Mouse (Mus musculus): ENCODE data around the gene Rybp.

The Rybp gene

DNA sequence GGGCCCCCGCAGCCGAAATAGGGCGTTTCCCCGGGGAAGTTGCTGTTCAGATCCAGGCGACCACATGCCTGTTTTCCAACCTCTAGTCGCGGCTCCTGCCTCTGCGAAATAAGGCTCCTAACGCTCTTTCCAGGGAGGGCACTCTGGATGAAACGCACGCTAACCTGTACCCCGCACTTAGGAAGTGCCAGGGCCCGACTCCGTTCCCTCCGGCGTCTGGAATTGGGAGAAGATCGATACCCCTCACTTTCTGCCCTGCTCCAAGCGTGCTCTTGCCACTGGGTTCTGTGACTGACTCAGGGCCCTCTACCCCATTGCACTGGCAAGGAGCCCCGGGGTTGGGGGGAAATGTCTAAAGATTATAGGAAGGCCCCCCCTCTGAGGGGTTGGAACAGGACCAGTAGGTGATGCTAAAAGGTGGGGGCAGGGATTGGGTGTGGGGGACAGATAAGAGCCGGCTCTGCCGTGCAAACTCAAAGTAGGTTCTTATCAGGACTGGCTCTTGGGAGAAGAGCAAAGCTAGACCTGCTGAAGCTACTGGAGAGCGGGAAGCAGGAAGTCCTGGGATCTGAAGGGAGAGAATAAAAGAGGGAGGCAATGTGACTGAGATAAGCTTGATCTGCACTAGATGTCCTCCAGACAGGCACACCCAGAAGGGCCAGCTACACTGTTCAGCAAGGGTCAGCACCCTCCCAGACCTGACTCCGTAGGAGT, 888 bp upstream of the Rybp start:
- DNase-seq (ENCODE audit: low spot score in 2 of 2): peak; percentile 29 to 36

DNA sequence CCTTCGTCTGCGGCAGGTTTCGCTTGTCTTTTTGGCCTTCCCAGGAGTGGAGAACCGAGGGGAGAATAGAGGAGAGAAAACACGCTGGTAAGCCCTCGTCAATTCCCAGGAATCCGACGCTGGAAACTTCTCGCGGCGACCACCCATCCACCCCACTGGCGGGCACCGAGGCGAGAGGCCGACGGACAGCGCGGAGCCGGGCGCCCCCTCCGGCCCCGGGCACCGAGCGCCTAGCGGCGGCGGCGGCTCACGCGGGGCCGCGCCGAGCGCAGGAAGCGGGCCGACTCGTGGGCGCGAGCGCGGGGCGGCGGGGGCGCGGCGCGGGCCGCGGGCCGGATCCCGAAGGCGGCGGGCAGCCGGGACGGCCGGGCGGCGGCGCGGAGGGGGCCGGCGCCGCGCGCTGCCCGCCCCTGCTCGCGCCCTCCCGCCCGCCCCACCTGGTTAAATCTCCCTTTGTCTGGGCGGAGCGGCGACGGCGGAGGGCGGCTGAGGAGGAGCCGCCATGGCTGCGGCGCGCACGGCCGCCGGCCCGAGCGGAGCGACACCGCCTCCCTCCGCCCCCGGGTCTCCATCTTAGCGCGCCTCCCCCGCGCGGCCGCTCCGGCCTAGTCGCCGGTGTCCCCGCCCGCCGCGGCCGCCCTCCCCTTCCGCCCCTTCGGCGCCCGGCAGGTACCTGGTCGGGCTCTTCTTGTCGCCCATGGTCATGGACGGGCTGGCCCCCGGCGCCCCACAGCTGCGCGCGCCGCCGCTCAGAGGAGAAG, 532 bp downstream of the Rybp start:
- peak; percentile 71 to 75 for DNase-seq (ENCODE audit: low spot score in 2 of 2)

DNA sequence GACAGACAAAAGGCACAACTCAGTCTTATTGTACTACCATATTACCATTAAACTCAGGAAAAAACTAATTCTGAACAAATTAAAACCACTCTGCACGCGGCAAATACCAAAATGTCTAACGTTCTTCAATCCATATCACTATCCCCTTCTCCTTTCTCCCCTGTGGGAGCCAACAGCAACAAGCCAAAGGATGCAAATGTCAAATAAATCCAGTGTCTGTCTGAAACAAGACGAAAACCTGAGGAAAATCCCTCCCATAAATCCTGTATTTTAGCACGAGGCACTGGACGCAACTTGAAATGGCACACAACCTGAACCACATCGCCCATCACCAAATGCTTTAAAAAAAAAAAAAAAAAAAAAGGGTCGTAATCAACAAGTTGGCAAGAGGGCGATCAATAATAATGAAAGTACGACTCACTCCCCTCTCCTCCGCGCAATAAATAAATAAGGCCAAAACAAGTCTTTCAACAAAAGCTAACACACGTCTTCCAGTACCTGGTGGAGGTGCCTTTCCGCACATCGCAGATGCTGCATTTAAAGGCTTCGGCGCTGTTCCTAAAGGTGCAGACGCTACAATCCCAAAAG, 1.2 kb downstream of the Rybp start:
- DNase-seq (ENCODE audit: low spot score in 2 of 2): peak in 1 of 2 experiments; percentile 4

DNA sequence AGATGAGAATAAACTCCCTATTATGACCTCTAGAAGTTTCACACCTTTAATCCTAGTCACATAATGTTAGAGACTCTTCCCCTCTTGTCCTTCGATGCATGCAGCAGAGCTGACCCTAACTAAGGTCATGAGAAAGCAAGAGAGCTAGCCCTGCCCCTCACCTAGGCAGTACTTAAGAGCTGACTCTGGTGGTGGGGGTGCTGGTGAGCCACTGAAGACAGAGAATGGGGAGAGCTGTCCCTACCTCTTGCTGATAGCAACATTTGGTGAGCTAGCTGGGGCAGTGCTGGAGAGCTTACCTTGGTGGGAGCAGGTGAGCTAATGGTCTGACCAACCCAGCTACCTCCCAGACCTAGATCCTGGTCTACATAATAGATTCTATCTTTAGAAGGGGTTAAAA, 8.4 kb downstream of the Rybp start:
- DNase-seq (ENCODE audit: low spot score in 2 of 2): no peak

DNA sequence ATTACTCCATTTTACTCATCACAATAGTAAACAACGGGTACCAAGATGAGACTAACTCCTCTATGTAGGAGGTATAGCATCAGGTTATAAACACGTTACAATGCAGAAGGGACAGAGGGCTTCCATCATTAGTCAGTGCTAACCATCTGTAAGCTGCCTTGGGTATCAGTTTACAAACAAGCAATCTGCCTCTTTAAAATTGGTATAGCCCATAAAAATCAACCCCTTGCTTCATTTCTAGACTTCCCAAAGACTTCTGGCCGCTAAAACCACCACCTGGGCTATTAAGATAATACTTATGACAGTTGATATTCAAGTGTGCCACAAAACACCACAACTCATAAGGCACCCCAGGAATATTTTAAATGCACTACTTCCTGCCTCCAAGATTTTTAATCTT, 10.9 kb downstream of the Rybp start:
- DNase-seq (ENCODE audit: low spot score in 2 of 2): no peak

DNA sequence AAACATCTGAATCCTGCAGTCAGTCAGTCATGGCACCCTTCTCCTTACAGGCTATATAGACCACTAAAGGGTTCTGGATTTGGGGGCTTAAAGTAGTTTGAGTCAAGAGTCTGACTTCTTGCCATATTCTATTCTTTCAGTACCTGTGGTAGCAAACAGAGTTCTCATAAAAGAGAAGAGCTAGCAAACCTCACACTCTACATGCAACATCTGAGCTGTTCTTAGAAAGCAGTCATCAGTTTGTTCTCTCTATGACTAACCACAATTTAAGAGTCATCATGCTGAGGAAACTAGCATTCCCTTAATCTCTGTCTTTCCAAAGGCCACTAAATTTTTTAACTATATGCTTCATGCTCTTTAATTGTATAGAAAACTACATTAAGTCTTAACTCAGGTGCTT, 11.6 kb downstream of the Rybp start:
- DNase-seq (ENCODE audit: low spot score in 2 of 2): no peak

DNA sequence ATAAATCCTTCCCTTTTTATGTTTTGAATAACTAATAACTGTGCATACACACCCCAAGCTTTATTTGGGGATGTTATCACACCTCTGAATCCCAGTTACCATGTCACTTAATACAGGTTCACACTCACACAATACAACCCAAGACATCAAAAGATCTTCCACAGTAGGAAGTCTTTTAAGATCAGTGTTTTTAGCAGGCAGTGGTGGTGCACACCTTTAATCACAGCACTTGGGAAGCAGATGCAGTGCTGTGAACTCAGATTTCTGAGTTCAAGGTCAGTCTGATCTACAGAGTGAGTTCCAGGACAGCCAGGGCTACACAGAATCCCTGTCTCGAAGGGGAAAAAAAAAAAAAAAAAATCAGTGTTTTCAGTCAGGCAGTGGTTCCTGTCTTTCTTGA, 13.7 kb downstream of the Rybp start:
- no peak for DNase-seq (ENCODE audit: low spot score in 2 of 2)

DNA sequence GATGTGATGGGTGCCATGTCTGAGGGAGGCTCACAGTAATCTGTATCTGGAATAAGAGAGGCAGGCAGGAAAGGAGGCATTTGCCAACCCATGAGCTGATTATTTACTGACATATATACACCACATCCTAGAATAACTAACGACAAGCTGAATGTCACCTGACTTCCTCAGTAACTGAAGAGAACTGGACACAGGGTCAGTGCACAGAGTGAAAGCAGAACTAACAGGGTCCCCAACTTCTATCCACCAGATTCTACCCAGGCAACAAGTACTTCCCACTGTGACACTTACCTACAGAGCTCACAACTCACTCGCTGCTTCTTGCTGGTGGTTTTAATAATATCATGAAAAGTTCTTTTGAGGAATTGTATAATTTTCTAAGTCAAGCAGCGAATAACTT, 15.3 kb downstream of the Rybp start:
- DNase-seq (ENCODE audit: low spot score in 2 of 2): no peak

DNA sequence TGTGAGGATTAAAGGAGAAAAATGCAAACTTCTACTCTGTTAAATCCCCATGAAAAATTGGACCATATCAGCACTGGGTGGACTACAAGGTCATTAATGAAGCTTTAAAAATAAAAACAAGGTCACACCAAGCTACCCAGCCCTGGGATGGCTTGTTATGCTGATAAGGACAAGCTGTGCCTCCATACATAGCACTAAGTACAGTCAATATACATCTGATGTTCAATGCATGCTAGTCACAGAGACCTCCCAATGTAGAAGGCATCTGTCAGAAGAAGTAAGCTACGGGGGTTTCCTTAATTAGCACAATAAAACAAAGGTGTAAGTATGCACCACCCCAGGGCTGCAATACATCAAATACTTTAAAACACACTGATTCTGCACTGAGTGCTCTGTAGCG, 16.5 kb downstream of the Rybp start:
- no peak for DNase-seq (ENCODE audit: low spot score in 2 of 2)

DNA sequence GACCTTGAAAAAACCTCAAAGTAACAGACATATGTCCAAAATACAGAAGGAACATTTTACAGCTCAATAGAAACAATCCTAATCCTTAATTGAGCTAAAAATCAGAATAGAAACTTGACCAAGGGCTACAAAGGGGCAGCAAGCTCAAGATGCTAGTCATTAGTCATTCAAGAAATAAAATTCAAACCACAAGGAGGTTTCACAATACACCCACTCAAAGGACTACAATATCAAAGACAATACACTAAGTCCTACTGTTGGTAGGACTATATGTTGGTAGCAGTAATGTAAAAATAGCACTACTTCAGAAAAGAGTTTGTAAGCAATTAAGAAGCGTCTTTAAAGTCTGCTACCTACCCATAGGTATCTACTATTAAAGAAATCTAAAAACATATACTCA, 27.7 kb downstream of the Rybp start:
- no peak for DNase-seq (ENCODE audit: low spot score in 2 of 2)

DNA sequence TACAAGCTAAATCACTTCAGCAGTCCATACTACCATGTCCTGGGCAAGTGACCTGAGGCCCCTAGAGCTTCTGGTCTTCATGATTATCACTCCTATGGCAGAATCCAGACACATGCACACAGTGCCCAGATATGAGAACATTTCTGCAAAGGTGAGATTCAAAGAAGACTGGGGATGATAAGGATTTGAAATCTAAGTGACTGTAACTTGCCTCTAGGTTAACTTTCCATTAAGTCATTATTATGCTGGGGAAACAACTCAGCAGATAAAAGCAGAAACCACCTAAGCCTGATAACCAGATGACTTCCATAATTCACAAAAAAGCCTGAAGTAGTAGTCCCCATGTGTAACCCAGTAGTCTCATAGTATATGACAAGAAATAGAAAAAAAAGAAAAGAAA, 29.0 kb downstream of the Rybp start:
- DNase-seq (ENCODE audit: low spot score in 2 of 2): no peak

DNA sequence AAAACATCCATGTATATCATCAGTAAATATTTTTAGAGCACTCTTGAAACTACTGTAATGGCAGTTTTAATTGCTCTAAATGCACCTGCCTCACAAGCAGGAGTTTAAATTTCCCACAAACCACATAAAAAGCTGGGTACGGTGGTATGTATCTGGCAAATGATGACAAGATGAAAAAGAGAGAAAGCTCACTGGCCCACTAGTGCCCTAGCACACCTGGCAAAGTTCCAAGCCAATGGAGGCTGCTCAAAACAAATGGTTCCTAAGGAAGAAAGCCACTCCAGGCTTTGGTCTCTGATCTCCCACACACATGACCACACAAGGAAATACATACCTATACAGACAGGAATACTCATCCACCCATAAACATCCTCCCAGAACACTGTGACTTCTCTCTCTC, 31.9 kb downstream of the Rybp start:
- no peak for DNase-seq (ENCODE audit: low spot score in 2 of 2)

DNA sequence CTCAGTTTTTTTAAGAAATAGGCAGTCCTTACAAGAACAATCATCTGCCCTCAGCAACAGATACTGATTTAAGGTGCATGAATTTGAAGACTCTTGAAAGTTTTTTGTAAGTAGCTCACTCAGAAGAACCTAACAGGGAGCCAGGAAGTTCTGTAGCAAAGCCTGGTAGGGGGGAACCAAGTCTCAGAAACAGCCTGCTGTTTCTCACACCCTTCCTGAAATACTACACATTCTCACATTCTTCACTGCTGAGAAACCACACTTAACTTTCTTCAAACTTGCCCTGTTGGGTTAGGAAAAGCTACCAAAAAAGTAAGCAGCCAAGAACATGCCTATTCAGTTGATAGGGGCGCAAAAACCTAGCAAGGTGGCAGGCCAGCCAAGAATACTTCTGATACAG, 32.6 kb downstream of the Rybp start:
- DNase-seq (ENCODE audit: low spot score in 2 of 2): no peak

DNA sequence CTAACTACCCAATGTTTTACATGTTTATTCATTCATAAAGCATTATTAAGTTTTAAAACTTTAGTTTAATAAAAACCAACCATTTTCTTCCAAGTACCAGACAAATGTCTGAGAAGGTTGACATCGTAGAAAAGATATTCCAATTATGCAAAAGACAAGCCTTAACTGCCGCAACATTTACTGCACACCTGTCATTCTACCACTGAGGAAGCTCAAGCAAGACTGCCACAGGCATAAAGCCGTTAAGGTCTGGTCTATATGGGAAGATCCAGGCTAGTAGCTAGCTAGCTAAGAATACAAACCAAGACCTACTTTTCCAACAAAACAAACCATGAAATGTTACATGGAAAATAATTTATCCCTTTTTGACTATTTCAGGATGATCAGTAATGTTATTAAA, 42.8 kb downstream of the Rybp start:
- no peak for DNase-seq (ENCODE audit: low spot score in 2 of 2)

DNA sequence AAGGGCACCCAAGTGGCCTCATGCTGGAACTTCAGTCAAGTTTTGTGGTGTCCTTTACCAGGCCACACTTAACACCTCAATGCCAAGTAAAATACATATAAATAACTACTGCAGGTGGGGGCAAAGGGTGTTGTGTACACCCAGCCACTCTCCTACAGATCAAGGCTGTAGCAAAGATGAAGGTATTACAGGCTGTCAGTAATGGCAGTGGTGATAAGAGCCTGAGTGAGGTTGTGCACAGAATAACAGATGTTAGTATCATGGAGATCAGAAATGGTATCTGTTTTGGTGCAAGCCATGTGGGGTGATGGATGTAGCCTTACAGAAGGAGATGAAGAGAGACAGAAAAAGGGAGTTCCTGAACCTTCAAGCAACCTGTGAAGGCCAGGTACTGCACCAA, 52.2 kb downstream of the Rybp start:
- DNase-seq (ENCODE audit: low spot score in 2 of 2): no peak

DNA sequence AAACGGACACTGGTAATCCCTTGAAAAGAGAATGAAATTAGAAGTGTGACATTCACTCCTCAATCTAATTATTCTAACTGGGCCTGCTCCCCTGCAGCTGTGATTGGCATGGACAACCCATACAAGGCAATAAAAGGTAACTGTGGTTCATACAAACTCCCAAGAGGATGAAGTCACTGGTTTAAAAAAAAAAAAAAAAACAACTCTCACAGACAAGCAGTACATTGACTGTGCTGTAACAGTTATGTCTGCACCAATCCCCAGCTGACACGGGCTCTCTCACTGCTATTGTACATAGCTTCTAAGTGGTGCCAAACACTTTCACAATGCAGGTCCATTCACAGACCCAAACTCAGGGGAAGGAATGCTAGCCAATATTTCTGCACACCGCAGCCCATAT, 53.8 kb downstream of the Rybp start:
- DNase-seq (ENCODE audit: low spot score in 2 of 2): no peak

DNA sequence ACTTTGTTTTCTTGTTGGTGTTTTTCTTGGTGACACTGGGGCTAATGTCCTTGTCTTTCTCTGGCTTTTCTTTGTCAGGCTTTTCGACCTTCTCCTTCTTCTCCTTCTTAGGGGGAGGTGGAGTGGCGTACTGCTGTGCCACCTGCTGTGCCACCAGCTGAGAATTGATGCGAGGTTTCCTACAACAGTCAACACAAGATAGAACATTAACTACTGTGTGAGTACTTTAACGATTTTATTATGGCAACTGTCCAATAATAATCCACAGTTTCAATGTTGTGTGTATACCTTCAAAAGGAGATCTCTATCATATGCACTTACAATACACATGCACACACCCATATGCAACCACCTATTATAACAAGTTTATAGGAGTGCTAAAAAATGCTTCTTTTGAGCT, 54.2 kb downstream of the Rybp start:
- DNase-seq (ENCODE audit: low spot score in 2 of 2): no peak

DNA sequence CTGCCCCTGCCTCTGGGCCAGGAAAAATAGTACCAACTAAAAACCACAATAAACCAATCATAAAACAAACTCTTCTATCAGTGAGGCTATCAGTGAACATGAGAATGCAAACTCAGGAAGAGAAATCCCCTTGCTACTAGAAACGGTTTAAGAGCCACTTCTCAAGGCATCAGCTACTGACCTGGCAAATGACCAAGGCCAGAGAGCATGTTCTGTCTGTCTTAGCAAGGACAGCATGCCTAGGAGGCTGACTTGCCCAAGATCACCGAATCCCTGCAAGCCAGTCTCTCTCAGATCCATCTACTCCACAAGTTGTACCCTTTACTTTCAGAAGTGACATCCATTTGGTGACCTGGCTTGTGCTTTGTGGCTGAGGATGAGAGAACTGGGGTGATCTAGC, 61.1 kb downstream of the Rybp start:
- DNase-seq (ENCODE audit: low spot score in 2 of 2): no peak

DNA sequence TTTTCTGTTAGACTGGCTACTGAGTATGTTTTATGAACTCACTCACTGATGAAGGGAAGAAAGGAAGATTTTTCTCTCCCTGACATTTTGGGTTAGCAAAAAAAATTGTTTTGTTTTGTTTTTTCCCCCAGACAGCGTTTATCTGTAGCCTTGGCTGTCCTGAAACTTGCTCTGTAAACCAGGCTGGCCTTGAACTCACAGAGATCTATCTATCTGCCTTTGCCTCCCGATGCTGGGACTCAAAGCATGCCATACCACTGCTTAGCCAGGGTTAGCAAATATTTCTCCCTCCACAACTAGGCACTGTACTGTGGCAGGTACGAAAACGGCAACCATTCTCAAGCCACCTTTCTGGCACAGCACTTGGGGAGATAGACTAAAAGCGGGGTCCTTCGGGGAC, 63.4 kb downstream of the Rybp start:
- DNase-seq (ENCODE audit: low spot score in 2 of 2): no peak

DNA sequence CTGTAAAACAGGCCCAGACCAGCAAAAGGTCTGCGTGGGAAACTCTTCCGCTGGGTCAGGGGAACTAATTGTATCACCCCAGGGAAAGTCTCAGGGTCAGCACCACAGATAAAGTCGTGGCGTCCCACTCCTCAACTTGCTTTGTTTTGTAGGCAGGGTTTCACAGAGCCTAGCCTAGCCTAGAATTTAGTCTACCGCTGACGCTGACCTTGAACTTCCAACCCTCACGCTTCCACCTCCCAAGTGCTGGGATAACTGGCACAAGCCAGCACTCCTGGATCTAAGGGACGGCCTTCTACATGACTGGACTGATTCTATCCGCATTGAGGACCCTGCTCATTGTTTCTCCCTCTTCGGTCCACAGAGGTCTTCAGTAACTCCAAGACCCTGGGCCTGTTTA, 63.9 kb downstream of the Rybp start:
- no peak for DNase-seq (ENCODE audit: low spot score in 2 of 2)

DNA sequence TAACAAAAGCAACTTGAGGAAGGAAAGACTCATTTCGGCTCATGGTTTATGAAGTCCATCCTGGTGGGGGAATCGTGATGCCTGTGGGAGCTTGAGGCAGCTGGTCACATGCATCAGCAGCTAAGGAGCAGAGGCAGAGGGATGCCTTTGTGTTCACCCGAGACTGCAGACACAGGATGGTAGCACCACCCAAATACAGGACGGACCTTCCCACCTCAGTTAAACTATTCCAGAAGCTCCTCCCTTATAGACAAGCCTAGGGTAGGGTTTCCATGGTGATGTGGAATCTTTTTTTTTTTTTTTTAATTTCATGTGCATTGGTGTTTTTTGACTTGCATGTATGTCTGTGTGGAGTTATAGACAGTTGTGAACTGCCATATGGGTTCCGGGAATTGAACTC, 64.4 kb downstream of the Rybp start:
- DNase-seq (ENCODE audit: low spot score in 2 of 2): no peak

DNA sequence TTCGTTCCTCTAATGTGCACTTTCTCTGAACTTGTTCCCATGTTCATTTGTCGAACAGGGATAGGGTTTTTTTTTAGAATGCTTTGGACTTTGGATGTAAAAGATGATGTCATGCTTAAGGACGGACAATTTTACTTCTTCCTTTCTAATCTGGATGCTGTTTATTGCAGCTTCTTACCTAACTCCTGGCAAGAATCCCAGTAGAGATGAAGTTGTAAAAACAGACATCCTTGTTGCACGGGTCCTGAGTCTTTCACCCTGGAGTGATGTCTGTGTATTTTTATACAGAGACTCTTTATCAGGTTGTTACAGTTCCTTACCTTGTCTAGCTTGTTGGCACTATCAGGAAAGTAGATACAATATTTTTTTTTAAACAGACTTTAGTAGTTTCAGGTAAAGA, 65.5 kb downstream of the Rybp start:
- no peak for DNase-seq (ENCODE audit: low spot score in 2 of 2)

DNA sequence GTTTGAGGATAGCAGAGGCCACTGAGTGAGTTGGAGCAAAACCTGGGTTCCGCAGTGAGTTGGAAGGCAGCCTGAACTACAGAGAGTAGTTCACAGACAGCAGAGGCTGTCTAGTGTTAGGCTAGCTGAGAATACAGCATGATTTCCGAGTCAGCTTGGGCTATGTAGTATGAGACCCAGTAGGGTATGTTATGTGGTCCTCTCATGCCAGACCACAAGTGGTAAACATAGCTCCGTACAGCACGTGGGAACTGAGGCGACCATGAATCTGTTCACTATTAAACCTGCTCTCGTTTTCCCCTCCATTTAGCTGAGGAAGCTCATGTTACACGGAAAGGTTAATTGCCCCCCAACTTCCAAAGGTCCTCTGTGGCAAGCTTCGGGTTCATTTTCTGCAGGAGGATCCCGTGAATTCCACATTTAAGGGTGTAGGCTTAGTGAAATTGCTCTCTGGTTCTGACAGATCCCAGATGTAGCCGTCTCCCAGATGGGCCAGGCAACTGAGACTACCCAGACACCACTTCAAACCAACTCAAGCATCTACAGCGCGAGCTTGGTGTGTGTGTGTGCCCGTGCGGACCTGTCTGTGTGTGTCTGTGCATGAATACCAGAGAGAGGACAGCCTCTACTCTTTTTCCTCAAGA, 66.2 kb downstream of the Rybp start:
- DNase-seq (ENCODE audit: low spot score in 2 of 2): no peak

Measured in spleen, postnatal 36 days (tissue).